Mouse (Mus musculus): ENCODE data around the gene Fgfr3.

- TF ChIP-seq CTCF (IDR thresholded peaks at IDR 0.05; ENCODE audit: control insufficient read depth, insufficient read depth, low read length) (no peak), POLR2A (IDR thresholded peaks at IDR 0.05; ENCODE audit: borderline replicate concordance, control insufficient read depth, low read depth, low read length) (no peak)
Measured at GRCm38 (mm10) chr5:33703999-33704398, 17.5 kb upstream of the Fgfr3 start.

Data from bone marrow, adult 2 months (tissue).